Mouse (Mus musculus): ENCODE measurements around the gene Pitpnc1.

- TF ChIP-seq CTCF (conservative IDR thresholded peaks at IDR 0.05; ENCODE audit: low read length) (no peak), NANOG (IDR thresholded peaks at IDR 0.05; ENCODE audit: borderline replicate concordance, low read length) (no peak), POU5F1 (IDR thresholded peaks at IDR 0.05; ENCODE audit: borderline replicate concordance, low read length) (no peak)
Measured at GRCm38 (mm10) chr11:107446650-107447049, 23.8 kb downstream of the Pitpnc1 start.

All from E14TG2a.4 (cell line).